Mouse (Mus musculus): Measurements from ENCODE around the gene Prrg2. TPM values are rescaled to one million over a fixed set of nuclear protein-coding genes. Genes with fewer than 3 reads are reported as not detected.

Prrg2 gene
- total and polyA plus RNA-seq, 2 experiments, result 26.1 to 74.1 TPM

DNA sequence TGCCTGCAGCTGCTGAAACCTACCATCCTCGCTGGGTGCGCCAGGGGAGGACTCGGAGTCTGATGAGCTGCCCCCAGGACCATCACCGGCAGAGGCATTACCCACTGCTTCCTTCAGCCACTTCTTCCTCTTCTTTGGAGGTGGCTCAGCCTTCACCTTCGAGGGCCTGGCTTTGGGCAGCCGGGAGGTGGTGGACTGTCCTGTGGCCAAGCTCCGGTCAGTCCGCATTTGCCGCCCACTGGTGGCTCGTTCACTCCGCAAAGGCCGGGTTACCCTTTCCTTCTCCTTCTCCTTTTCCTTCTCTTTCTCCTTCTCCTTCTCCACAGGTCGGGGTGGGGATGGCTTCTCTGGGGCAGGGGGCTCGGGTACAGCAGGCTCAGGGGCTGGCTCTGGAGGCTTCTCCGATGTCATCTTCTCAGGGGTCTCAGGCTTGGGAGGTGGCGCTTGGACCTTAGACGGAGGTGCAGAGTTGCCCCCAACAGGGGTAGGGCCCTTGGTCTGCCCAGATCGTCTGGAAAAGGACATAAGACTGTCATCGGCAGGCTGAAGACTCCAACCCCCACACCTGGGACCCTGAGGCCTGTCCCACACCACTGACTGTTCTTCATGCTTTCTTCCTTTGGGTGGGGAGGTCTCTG lies 28.6 kb downstream of the Prrg2 start:
- Histone ChIP-seq H3K9ac (ENCODE audit: low read depth, low read length) (no peak overlapping the region), H3K27ac (replicated peaks; ENCODE audit: insufficient read depth, low read depth, low read length) (no peak overlapping the region), H3K79me2 (ENCODE audit: control insufficient read depth, insufficient read depth, low read length) (no peaks in the 10 kb centered on the region), H3K27me3 (ENCODE audit: control insufficient read depth, insufficient read depth, low read length) (no peaks in the 10 kb centered on the region), H3K36me3 (ENCODE audit: control insufficient read depth, insufficient read depth, low read length) (peaks cover 25% of the 10 kb centered on the region), H3K4me3 (ENCODE audit: insufficient read depth, low read depth, low read length) (no peak overlapping the region), H3K4me1 (ENCODE audit: control insufficient read depth, insufficient read depth, low read length) (no peaks in the 10 kb centered on the region)
- WGBS, result 95% methylated on average over 19 of the region's 19 CpGs
- TF ChIP-seq POLR2A (IDR thresholded peaks at IDR 0.05; ENCODE audit: extremely low read depth, insufficient read depth, low read length) (no peak), CTCF (IDR thresholded peaks at IDR 0.05; ENCODE audit: low read depth, low read length) (no peak)
- no peak for DNase-seq (ENCODE audit: extremely low read depth, low read depth, low spot score)

DNA sequence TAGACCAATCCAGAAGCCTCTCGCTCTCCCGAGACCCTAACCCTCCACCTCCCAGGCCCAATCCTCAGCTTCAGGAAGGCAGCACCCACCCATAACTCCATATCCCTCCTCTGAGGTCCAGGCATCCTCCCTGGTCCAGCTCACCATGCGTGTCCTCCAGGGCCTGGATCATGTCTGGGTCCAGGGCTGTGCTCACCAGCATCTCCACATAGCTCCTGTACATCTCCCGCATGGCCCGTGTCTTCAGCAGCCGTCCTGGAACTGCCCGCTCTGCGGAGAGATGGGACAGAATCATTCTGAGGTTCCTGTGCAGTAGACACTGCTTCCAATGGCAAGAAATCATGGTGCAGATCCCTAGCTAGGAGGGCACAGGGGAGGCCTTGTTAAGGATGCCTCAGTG lies 31.6 kb downstream of the Prrg2 start:
- Histone ChIP-seq H3K79me2 (ENCODE audit: control insufficient read depth, insufficient read depth, low read length) (no peaks in the 10 kb centered on the region), H3K4me3 (ENCODE audit: insufficient read depth, low read depth, low read length) (no peak overlapping the region), H3K27me3 (ENCODE audit: control insufficient read depth, insufficient read depth, low read length) (no peaks in the 10 kb centered on the region), H3K36me3 (ENCODE audit: control insufficient read depth, insufficient read depth, low read length) (peaks cover 25% of the 10 kb centered on the region), H3K4me1 (ENCODE audit: control insufficient read depth, insufficient read depth, low read length) (no peaks in the 10 kb centered on the region), H3K27ac (replicated peaks; ENCODE audit: insufficient read depth, low read depth, low read length) (no peak overlapping the region), H3K9ac (ENCODE audit: low read depth, low read length) (no peak overlapping the region)
- DNase-seq (ENCODE audit: extremely low read depth, low read depth, low spot score), result no peak
- no peak for TF ChIP-seq CTCF (IDR thresholded peaks at IDR 0.05; ENCODE audit: low read depth, low read length)
- TF ChIP-seq POLR2A (IDR thresholded peaks at IDR 0.05; ENCODE audit: extremely low read depth, insufficient read depth, low read length), result no peak
- WGBS, result 96% methylated on average over 8 of the region's 8 CpGs

DNA sequence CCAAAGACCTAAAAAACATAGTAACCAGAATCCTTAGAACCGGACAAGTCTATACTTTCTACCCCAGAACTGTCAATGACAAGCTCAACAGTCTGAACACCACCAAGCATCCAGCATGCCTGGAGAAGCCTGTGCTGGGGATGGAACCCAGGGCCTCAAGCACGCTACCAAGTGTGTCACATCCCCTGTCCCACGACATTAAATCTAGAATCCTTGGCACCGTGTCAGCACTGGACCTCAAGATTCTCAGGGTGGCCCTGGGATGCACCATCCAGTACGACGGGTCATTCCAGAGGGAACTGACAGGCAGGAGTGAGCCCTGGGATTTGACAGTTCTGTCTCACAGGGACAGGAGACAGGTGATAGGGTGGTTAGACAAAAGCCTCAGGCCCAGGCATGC lies 32.5 kb downstream of the Prrg2 start:
- Histone ChIP-seq H3K79me2 (ENCODE audit: control insufficient read depth, insufficient read depth, low read length) (no peaks in the 10 kb centered on the region), H3K4me1 (ENCODE audit: control insufficient read depth, insufficient read depth, low read length) (peaks cover 7% of the 10 kb centered on the region), H3K27ac (replicated peaks; ENCODE audit: insufficient read depth, low read depth, low read length) (no peak overlapping the region), H3K4me3 (ENCODE audit: insufficient read depth, low read depth, low read length) (no peak overlapping the region), H3K36me3 (ENCODE audit: control insufficient read depth, insufficient read depth, low read length) (peaks cover 25% of the 10 kb centered on the region; the same call in 1 of the 2 replicates), H3K27me3 (ENCODE audit: control insufficient read depth, insufficient read depth, low read length) (no peaks in the 10 kb centered on the region), H3K9ac (ENCODE audit: low read depth, low read length) (no peak overlapping the region)
- no peak for TF ChIP-seq POLR2A (IDR thresholded peaks at IDR 0.05; ENCODE audit: extremely low read depth, insufficient read depth, low read length)
- no peak for TF ChIP-seq CTCF (IDR thresholded peaks at IDR 0.05; ENCODE audit: low read depth, low read length)
- WGBS, result 91% methylated on average over 6 of the region's 6 CpGs
- no peak for DNase-seq (ENCODE audit: extremely low read depth, low read depth, low spot score)

DNA sequence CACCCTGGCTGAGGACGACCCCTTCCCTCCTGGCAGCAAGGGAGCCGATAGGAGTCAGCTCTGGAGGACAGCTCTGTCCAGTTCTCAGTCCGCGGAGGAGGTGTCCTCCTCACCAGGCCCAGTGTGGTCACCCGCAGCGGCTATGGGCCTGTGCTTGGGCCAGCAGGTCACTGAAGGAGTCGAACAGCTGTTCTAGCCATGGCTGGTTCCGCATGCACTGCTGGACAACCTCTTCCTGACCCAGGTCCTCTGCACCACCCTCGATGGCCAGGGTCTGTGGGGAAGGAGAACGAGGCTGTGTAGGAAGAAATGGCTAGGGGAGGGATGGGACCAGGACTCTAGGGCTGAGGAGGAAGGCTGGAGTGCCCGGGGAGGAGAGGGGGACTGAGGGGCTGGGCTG lies 34.1 kb downstream of the Prrg2 start:
- no peak for DNase-seq (ENCODE audit: extremely low read depth, low read depth, low spot score)
- Histone ChIP-seq H3K4me1 (ENCODE audit: control insufficient read depth, insufficient read depth, low read length) (peaks cover 7% of the 10 kb centered on the region), H3K4me3 (ENCODE audit: insufficient read depth, low read depth, low read length) (no peak overlapping the region), H3K27ac (replicated peaks; ENCODE audit: insufficient read depth, low read depth, low read length) (no peak overlapping the region), H3K9ac (ENCODE audit: low read depth, low read length) (no peak overlapping the region), H3K27me3 (ENCODE audit: control insufficient read depth, insufficient read depth, low read length) (no peaks in the 10 kb centered on the region), H3K36me3 (ENCODE audit: control insufficient read depth, insufficient read depth, low read length) (peaks cover 13% of the 10 kb centered on the region; the same call in 1 of the 2 replicates), H3K79me2 (ENCODE audit: control insufficient read depth, insufficient read depth, low read length) (no peaks in the 10 kb centered on the region)
- WGBS, result 90% methylated on average over 11 of the region's 11 CpGs
- TF ChIP-seq POLR2A (IDR thresholded peaks at IDR 0.05; ENCODE audit: extremely low read depth, insufficient read depth, low read length) (no peak), CTCF (IDR thresholded peaks at IDR 0.05; ENCODE audit: low read depth, low read length) (no peak)

DNA sequence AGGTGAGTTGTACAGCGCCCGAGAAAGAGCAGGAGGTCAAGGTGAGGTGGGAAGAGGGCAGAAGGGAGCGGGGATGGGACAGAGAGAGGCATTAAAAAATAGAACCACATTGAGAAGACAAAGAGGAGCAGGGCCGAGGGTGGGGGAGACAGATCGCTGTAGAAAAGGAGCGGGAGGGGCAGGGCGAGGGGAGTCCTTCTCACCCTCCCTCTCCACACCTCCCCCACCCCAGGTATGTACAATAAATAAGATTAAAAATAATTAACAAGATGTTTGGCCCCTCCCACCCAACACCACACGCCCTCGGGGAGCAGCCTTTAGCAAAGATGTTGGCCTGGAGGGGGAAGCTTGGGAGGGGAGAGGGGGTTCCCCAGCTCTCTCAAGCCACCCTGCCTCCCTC lies 34.7 kb downstream of the Prrg2 start:
- no peak for DNase-seq (ENCODE audit: extremely low read depth, low read depth, low spot score)
- TF ChIP-seq POLR2A (IDR thresholded peaks at IDR 0.05; ENCODE audit: extremely low read depth, insufficient read depth, low read length), result no peak
- TF ChIP-seq CTCF (IDR thresholded peaks at IDR 0.05; ENCODE audit: low read depth, low read length), result no peak
- Histone ChIP-seq H3K27me3 (ENCODE audit: control insufficient read depth, insufficient read depth, low read length) (no peaks in the 10 kb centered on the region), H3K4me3 (ENCODE audit: insufficient read depth, low read depth, low read length) (no peak overlapping the region), H3K27ac (replicated peaks; ENCODE audit: insufficient read depth, low read depth, low read length) (no peak overlapping the region), H3K9ac (ENCODE audit: low read depth, low read length) (no peak overlapping the region), H3K36me3 (ENCODE audit: control insufficient read depth, insufficient read depth, low read length) (peaks cover 10% of the 10 kb centered on the region; the same call in 1 of the 2 replicates), H3K79me2 (ENCODE audit: control insufficient read depth, insufficient read depth, low read length) (no peaks in the 10 kb centered on the region), H3K4me1 (ENCODE audit: control insufficient read depth, insufficient read depth, low read length) (peaks cover 7% of the 10 kb centered on the region)
- WGBS, result 88% methylated on average over 9 of the region's 9 CpGs

DNA sequence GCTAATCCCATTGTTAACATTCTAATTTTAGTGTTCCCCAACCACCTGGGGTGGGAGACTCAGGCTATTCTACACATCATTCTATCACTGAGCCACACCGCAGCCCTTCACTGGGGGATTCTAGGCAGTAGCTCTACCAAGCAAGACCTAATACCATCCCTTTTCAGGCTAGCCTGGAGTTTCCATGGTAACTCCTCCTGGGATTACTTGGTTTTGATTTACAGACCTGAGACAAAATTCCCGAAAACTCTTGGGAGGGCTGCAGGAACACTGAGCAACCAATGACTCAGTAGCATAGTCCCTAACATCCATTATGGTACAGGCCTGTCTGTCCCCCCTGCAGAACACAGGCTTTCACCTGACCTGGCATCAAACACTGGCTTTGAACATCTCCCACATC lies 36.2 kb downstream of the Prrg2 start:
- no peak for TF ChIP-seq CTCF (IDR thresholded peaks at IDR 0.05; ENCODE audit: low read depth, low read length)
- TF ChIP-seq POLR2A (IDR thresholded peaks at IDR 0.05; ENCODE audit: extremely low read depth, insufficient read depth, low read length), result no peak
- peaks cover 7% of the 10 kb centered on the region for H3K4me1 ChIP-seq (ENCODE audit: control insufficient read depth, insufficient read depth, low read length)
- H3K27ac ChIP-seq (replicated peaks; ENCODE audit: insufficient read depth, low read depth, low read length), result peak overlapping the region; percentile 11; the same call in 1 of the 2 replicates
- H3K27me3 ChIP-seq (ENCODE audit: control insufficient read depth, insufficient read depth, low read length), result no peaks in the 10 kb centered on the region
- no peak for DNase-seq (ENCODE audit: extremely low read depth, low read depth, low spot score)
- no peak overlapping the region for H3K4me3 ChIP-seq (ENCODE audit: insufficient read depth, low read depth, low read length)
- peaks cover 7% of the 10 kb centered on the region; the same call in 1 of the 2 replicates for H3K36me3 ChIP-seq (ENCODE audit: control insufficient read depth, insufficient read depth, low read length)
- no peak overlapping the region for H3K9ac ChIP-seq (ENCODE audit: low read depth, low read length)
- 89% methylated on average over 2 of the region's 2 CpGs for WGBS
- no peaks in the 10 kb centered on the region for H3K79me2 ChIP-seq (ENCODE audit: control insufficient read depth, insufficient read depth, low read length)

Measured in liver, adult 2 months (tissue).